Mouse (Mus musculus) embryonic fibroblast, embryonic 13.5 days (primary cell): ENCODE measurements around the gene Hivep2.

ENCODE experiments used
- CTCF ChIP-seq: IDR thresholded peaks from 2 replicates; pipeline ENCODE4 v1.5.1; 2011; ENCODE audit warnings: mild to moderate bottlenecking, control low read depth, low read length, moderate library complexity, borderline replicate concordance; ENCODE audit not compliant: insufficient read depth
- POLR2A ChIP-seq: IDR thresholded peaks from 2 replicates; pipeline ENCODE4 v1.6.1; 2011; ENCODE audit warnings: low read depth, mild to moderate bottlenecking, control low read depth, low read length, moderate library complexity

- TF ChIP-seq CTCF (no peak), POLR2A (no peak)
Observed at GRCm38 (mm10) chr10:14057841-14058605, 92.1 kb downstream of the Hivep2 start.
